Comparison of ENCODE assay signal across 8 mouse cellular contexts in the genomic region with DNA sequence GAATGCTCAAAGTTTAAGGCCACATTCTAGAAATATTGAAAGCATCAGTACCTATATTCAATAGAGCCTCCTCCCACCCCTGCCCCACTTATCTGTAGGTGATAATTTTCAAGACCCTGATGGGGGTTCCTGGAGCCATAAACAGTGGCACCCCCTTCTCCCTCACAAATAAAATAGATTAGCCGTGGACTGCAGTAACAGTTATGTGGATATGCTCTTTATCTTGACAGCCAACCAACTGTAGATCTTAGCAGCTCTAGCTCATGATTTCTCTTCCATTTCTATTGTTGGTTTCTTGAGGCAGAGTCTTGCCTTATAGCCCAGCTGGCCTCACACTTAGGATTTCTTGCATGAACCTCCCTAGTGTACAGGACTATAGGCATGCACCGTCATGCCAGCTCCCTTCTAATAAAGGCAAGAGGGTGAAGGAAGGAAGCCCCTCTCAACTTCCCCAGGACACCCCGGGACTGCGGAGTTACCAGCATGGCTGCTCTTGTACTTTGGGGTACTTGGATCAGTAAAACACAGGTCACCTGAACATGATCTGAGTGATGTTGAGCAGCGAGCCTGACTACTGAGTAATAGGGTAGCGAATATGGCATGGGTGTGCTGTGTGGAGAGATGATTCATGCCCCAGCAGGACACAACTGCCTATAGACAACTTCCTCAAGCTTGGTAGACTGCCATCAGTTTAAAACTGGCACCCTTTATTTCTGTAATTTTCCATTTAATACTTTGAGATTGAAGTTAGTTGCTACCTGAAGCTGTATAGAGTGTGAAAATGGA.
DNase-seq lines count a peak whose midpoint lies in the region; ATAC-seq and TF ChIP-seq lines count a peak whose summit lies in the region.

No protein-coding gene starts in this region.

- H3K27ac ChIP-seq in kidney, embryonic 15.5 days: peak overlapping the region; percentile 84
- H3K27ac ChIP-seq in embryonic facial prominence, embryonic 14.5 days (replicated peaks; ENCODE audit: low read depth, low read length): peak overlapping the region; percentile 70
- H3K27ac ChIP-seq in intestine, embryonic 15.5 days: peak overlapping the region; percentile 33
- peak overlapping the region; percentile 1; the same call in 1 of the 2 replicates for H3K27ac ChIP-seq in midbrain, postnatal 0 days (ENCODE audit: low read depth, low read length)

- TF ChIP-seq CTCF in midbrain, postnatal 0 days (IDR thresholded peaks at IDR 0.05): no peak

- no peak for DNase-seq in kidney, adult 18-20 months
- DNase-seq in embryonic facial prominence, embryonic 14.5 days (ENCODE audit: low spot score): no peak
- DNase-seq in midbrain, postnatal 0 days (ENCODE audit: low spot score): no peak
- no peak for DNase-seq in thymus, postnatal 36 days
- DNase-seq in left cerebral cortex, adult 11 months (ENCODE audit: low spot score): no peak

- no peak overlapping the region for H3K4me2 ChIP-seq in kidney, embryonic 15.5 days
- no peak overlapping the region for H3K4me2 ChIP-seq in embryonic facial prominence, embryonic 14.5 days (ENCODE audit: low read depth, low read length)
- H3K4me2 ChIP-seq in intestine, embryonic 15.5 days (replicated peaks): no peak overlapping the region
- no peak overlapping the region for H3K4me2 ChIP-seq in midbrain, postnatal 0 days (ENCODE audit: low read depth, low read length, poor library complexity, severe bottlenecking)

- no peak for ATAC-seq in kidney, embryonic 15.5 days (replicated peaks; ENCODE audit: low FRiP score)
- no peak for ATAC-seq in embryonic facial prominence, embryonic 14.5 days (ENCODE audit: low read depth)
- no peak for ATAC-seq in intestine, embryonic 15.5 days
- ATAC-seq in midbrain, postnatal 0 days (ENCODE audit: low FRiP score): no peak
- ATAC-seq in frontal cortex, adult (ENCODE audit: low TSS enrichment): no peak

- H3K36me3 ChIP-seq in kidney, embryonic 15.5 days: peaks cover 22% of the 10 kb centered on the region
- peaks cover 10% of the 10 kb centered on the region; the same call in 1 of the 2 replicates for H3K36me3 ChIP-seq in embryonic facial prominence, embryonic 14.5 days (ENCODE audit: control insufficient read depth, insufficient read depth, low read length)
- no peaks in the 10 kb centered on the region for H3K36me3 ChIP-seq in intestine, embryonic 15.5 days
- no peaks in the 10 kb centered on the region for H3K36me3 ChIP-seq in midbrain, postnatal 0 days (ENCODE audit: insufficient read depth, low read length)

- no peak overlapping the region for H3K9ac ChIP-seq in kidney, embryonic 15.5 days
- no peak overlapping the region for H3K9ac ChIP-seq in embryonic facial prominence, embryonic 14.5 days (ENCODE audit: low read depth, low read length)
- H3K9ac ChIP-seq in intestine, embryonic 15.5 days: no peak overlapping the region
- H3K9ac ChIP-seq in midbrain, postnatal 0 days (replicated peaks; ENCODE audit: low read length, poor library complexity, severe bottlenecking): no peak overlapping the region

- no peak overlapping the region for H3K4me3 ChIP-seq in kidney, embryonic 15.5 days (replicated peaks)
- H3K4me3 ChIP-seq in embryonic facial prominence, embryonic 14.5 days (ENCODE audit: low read depth, low read length): no peak overlapping the region
- H3K4me3 ChIP-seq in intestine, embryonic 15.5 days (replicated peaks): no peak overlapping the region
- H3K4me3 ChIP-seq in midbrain, postnatal 0 days (ENCODE audit: low read depth, low read length): no peak overlapping the region

- no peaks in the 10 kb centered on the region for H3K27me3 ChIP-seq in kidney, embryonic 15.5 days
- H3K27me3 ChIP-seq in embryonic facial prominence, embryonic 14.5 days (replicated peaks; ENCODE audit: control insufficient read depth, insufficient read depth, low read length): no peaks in the 10 kb centered on the region
- no peaks in the 10 kb centered on the region for H3K27me3 ChIP-seq in intestine, embryonic 15.5 days (replicated peaks)
- no peaks in the 10 kb centered on the region for H3K27me3 ChIP-seq in midbrain, postnatal 0 days (ENCODE audit: insufficient read depth, low read length)

- no peaks in the 10 kb centered on the region for H3K9me3 ChIP-seq in kidney, embryonic 15.5 days (replicated peaks)
- peaks cover 6% of the 10 kb centered on the region; the same call in 1 of the 2 replicates for H3K9me3 ChIP-seq in embryonic facial prominence, embryonic 14.5 days (ENCODE audit: control insufficient read depth, low read length)
- H3K9me3 ChIP-seq in intestine, embryonic 15.5 days: no peaks in the 10 kb centered on the region
- no peaks in the 10 kb centered on the region for H3K9me3 ChIP-seq in midbrain, postnatal 0 days (ENCODE audit: low read length)

- WGBS in kidney, embryonic 15.5 days: 85% methylated on average over 6 of the region's 6 CpGs
- WGBS in embryonic facial prominence, embryonic 14.5 days: 80% methylated on average over 6 of the region's 6 CpGs
- 80% methylated on average over 6 of the region's 6 CpGs for WGBS in intestine, embryonic 15.5 days
- WGBS in midbrain, postnatal 0 days: 80% methylated on average over 6 of the region's 6 CpGs

- peaks cover 34% of the 10 kb centered on the region for H3K4me1 ChIP-seq in kidney, embryonic 15.5 days
- H3K4me1 ChIP-seq in embryonic facial prominence, embryonic 14.5 days (ENCODE audit: control insufficient read depth, insufficient read depth, low read length): peaks cover 14% of the 10 kb centered on the region
- peaks cover 21% of the 10 kb centered on the region for H3K4me1 ChIP-seq in intestine, embryonic 15.5 days (replicated peaks)
- 0 out of 2 replicates have a peak, but pooled peaks cover 3% of the 10 kb centered on the region for H3K4me1 ChIP-seq in midbrain, postnatal 0 days (ENCODE audit: insufficient read depth, low read length)

Comparison
In these comparisons a context has a peak if more than half of its experiments do, and no peak if none do; other contexts are left out.
1. H3K27ac ChIP-seq: peak in every context shown above with its lines; median percentile 84 in kidney, embryonic 15.5 days; 70 in embryonic facial prominence, embryonic 14.5 days; 33 in intestine, embryonic 15.5 days; 1 in midbrain, postnatal 0 days.